Mouse (Mus musculus) stomach, postnatal 0 days (tissue): Measurements from ENCODE around the gene Dhrs7c.

Experiments used
- CTCF ChIP-seq: IDR thresholded peaks from 2 replicates; pipeline ENCODE4 v1.5.1; 2016; ENCODE audit warnings: antibody characterized with exemption, low read depth, mild to moderate bottlenecking, moderate library complexity
- EP300 ChIP-seq: optimal IDR thresholded peaks from 2 replicates; pipeline ENCODE3; 2016; ENCODE audit warnings: antibody characterized with exemption

DNA sequence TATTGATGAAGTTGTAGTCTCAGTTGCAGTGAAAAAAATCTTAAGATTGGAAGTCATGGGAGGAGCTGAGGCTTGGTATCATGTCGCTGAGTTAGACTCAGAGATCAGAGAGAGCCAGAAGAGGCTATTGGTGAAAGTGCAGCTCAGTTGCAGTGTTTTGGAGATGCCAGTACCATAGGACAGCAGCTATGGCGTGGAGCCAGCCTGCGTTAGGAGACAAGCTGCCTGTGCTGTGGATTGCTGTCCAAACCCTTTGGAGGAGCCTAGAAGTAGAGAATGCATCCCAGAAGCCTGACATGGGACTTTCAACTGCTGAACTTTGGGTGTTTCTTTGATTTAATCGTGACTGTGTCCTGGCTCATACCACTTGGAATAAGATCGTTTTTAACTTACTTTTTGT is 33.8 kb downstream of the Dhrs7c start:
- TF ChIP-seq CTCF (no peak), EP300 (no peak)
